Mouse (Mus musculus): ENCODE measurements at regions not wholly inside any gene's neighbourhood (a gene's known extent, or its start where the extent isn't known, plus 50 kb on each side); places are given as distances from the start of the nearest gene placed in this dataset.

DNA sequence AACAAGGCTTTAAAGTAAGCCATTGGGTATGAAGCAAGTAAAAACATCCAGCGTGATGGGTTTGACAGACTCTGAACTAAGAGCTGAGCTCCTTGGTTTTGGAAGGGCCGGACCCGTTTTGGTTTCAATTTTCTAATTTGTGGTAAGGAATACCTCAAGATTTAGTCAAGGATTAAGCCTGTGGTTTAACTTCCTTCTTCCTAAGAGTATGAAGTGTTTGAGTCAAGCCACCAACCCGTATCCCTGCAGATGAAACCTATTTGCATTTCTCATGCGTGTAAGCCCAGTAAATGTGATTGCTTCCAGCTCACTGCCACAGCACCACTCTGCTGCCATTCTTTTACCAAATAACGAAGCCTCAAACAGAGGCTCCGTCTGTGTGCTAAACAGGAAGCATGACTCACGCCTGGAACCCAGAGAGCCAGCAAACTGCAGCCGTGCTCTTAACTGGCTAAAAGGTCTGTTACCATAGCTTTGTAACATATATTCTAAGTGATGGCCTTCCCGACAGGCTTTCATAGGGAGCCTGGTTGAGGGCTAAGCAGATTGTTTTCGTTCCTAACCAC, 149.7 kb downstream of the Etv1 start:
- peak in 1 of 2 experiments; percentile 30 for DNase-seq (ENCODE audit: extremely low spot score in 1 of 2, low spot score in 1 of 2)

- no peak for DNase-seq (ENCODE audit: extremely low spot score in 1 of 2, low spot score in 1 of 2)
Observed at GRCm38 (mm10) chr12:38929644-38930043, 150.5 kb downstream of the Etv1 start.

GRCm38 (mm10) chr12:38931769-38932168, 152.6 kb downstream of the Etv1 start:
- DNase-seq (ENCODE audit: extremely low spot score in 1 of 2, low spot score in 1 of 2) = peak in 1 of 2 experiments; percentile 61

GRCm38 (mm10) chr12:38959605-38960004, 180.4 kb downstream of the Etv1 start:
- DNase-seq (ENCODE audit: extremely low spot score in 1 of 2, low spot score in 1 of 2) = no peak

DNA sequence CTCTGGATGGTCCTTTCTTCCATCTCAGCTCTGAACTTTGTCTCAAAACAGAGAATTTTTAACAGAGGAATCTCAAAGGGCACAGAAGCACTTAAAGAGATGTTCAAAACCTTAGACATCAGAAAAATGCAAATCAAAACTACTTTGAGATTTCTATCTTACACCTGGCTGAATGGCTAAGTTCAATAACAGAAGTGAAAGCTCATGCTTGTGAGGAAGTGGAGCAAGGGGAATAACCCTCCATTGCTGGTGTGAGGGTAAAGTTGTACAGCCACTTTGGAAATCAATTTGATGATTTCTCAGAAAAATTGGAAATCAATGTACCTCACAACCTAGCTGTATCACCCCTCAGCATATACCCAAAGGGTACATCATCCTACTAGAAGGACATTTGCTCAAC, 183.1 kb downstream of the Etv1 start:
- DNase-seq (ENCODE audit: extremely low spot score in 1 of 2, low spot score in 1 of 2) = no peak

DNA sequence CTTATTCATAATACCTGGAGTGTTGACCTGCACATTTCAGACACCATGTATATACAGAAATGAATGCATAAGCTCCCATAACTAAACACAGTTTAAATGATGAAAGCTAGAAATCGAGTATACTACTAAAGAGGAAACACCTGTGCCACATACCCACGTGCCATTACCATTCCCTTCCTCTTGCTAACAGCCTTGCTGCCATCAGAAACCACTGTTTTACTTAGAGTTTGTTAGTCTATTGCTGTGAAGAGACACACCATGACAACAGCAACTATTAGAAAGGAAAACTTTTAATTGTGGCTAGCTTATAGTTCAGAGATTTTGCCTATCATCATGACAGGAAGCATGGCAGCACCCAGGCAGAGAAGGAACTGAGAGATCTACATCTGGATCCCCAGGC, 191.2 kb downstream of the Etv1 start:
- no peak for DNase-seq (ENCODE audit: extremely low spot score in 1 of 2, low spot score in 1 of 2)

DNA sequence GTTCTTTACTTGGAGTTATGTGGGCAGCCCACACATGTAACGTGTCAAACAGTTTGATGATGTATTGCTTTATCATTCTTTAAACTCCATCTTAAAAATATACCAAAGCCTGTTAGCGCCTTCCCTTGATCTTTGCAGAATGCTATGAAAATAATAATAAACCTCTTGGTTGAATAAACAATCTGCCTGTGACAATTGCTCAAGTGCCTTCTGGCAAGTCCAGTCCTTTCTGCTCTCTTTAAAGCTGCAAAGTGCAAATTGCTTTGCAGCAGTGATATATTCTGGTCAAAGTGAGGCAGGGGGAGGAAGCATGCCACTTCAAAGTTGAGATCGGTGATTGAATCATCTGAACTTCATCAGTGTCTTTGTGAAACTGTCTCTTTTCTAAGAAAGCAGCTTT, 193.0 kb downstream of the Etv1 start:
- DNase-seq (ENCODE audit: extremely low spot score in 1 of 2, low spot score in 1 of 2) = no peak

DNA sequence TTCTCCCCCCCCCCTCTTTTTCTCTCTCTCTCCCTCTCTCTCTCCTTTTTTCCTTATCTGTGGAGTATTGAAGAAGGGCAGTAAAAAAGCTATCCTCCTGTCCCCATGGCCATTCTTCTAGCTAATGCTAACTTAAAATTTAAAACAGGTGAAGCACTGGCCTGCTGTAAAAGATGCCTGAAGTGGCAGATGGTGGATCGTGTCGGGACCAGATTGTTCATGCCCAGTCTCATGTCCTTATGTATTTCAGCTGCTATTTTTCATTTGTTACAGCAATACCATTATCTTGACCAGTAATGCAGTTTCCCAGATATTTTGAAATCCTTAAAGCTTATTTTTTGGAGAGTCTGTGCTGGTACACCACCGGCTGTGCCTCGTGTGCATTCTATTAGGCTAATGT, 196.3 kb downstream of the Etv1 start:
- DNase-seq (ENCODE audit: extremely low spot score in 1 of 2, low spot score in 1 of 2) = no peak

DNA sequence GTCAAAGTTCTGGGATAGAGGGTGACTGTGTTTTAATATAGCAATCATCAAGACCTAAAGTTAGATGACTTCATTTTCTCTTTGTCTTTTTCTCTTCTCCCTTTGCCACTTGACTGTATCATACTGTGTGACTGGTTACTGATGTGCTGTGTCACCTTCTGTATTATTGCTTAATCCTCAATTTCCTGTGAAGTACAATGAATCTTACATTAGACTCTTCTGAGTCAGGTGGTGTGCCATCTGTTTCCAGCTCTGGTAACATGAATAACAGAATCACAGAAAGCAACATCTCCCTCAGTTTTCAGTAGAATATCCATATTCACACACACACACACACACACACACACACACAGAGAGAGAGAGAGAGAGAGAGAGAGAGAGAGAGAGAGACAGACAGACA, 203.2 kb downstream of the Etv1 start:
- peak in 1 of 2 experiments; percentile 4 for DNase-seq (ENCODE audit: extremely low spot score in 1 of 2, low spot score in 1 of 2)

DNA sequence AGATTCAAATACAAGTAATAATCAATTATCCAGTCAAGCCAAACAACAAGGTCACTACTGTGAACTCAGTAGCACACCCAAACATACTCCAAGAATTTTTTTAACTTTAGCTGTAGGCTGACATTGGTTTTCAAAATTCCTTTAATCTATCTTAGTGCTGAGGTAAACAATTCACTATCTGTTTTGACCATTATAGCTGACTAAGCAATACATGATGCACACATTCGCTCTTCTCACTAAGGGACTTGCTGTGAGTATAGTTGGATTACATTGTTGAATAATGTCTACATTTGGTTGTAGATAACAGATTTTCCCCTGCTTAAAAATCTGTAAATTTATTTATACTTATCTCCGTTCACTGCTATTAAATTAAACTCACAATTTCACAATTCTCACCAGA, 206.7 kb downstream of the Etv1 start:
- DNase-seq (ENCODE audit: extremely low spot score in 1 of 2, low spot score in 1 of 2) = no peak

GRCm38 (mm10) chr12:38986346-38986745, 207.2 kb downstream of the Etv1 start:
- no peak for DNase-seq (ENCODE audit: extremely low spot score in 1 of 2, low spot score in 1 of 2)

DNA sequence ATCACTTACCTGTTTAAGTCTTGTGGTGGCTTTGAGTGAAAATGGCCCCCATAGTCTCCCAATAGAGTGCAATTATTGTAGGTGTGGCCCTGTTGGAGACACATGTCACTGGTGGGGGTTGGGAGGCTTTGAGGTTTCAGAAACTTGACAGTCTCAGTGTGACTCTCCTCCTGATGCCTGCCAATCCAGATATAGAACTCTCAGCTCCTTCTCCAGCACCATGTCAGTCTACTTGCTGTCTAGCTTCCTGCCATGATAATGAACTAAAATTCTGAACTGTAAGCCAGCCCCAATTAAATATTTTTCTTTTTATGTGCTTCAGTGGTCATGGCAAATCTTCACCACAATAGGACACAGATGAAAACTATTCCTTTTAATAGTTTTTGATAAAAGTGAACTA, 208.1 kb downstream of the Etv1 start:
- DNase-seq (ENCODE audit: extremely low spot score in 1 of 2, low spot score in 1 of 2) = no peak

GRCm38 (mm10) chr12:38987819-38988218, 208.6 kb downstream of the Etv1 start:
- DNase-seq (ENCODE audit: extremely low spot score in 1 of 2, low spot score in 1 of 2) = no peak

DNA sequence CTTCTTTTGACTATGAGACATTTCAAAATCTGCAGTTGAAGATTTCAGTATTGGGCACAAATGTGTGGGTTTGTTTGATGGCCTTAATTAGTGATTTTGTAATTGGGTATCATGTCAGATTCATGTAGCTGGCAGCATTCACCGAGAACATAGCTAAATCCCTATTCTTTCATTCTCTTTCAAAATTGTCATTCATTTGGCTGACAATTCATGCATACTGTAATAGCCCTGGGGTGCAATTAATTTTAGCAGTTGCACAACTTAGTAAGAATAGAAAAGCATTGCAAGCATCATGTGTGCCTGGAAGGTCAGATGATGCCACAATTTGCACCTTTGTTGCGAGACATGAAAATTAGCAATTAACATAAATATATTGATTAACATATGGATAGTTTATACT, 248.0 kb downstream of the Etv1 start:
- DNase-seq (ENCODE audit: extremely low spot score in 1 of 2, low spot score in 1 of 2) = no peak

GRCm38 (mm10) chr12:39027948-39028347, 248.8 kb downstream of the Etv1 start:
- no peak for DNase-seq (ENCODE audit: extremely low spot score in 1 of 2, low spot score in 1 of 2)

- DNase-seq (ENCODE audit: extremely low spot score in 1 of 2, low spot score in 1 of 2) = no peak
Observed at GRCm38 (mm10) chr12:39033982-39034381, 254.8 kb downstream of the Etv1 start.

DNA sequence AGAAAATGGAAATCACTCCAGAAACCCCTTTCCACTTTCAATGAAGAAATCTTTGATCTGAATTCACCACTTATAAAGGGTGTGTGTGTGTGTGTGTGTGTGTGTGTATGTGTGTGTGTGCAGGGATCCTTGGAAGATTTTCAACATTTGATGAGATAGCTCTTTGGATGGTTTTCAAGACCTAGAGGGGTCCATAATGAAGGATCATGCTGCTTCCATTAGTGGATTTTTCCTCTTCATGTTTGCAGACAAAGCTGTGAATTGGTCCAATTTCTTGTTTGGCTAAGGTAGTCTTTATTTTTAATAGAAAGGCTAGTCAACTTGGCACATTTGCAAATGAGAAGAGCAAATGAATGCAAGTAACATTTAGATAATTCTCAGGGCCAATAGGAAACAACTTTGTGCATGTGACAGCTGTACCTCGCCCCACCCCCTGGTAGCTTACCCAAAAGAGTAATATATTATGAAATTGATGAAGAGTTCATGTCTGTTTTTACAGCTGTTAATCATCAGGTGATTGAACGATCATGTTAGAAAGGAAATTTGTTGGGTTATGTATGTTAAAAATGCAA, 257.4 kb downstream of the Etv1 start:
- no peak for DNase-seq (ENCODE audit: extremely low spot score in 1 of 2, low spot score in 1 of 2)

- DNase-seq (ENCODE audit: extremely low spot score in 1 of 2, low spot score in 1 of 2) = peak in 1 of 2 experiments; percentile 9
Observed at GRCm38 (mm10) chr12:39038077-39038476, 258.9 kb downstream of the Etv1 start.

DNA sequence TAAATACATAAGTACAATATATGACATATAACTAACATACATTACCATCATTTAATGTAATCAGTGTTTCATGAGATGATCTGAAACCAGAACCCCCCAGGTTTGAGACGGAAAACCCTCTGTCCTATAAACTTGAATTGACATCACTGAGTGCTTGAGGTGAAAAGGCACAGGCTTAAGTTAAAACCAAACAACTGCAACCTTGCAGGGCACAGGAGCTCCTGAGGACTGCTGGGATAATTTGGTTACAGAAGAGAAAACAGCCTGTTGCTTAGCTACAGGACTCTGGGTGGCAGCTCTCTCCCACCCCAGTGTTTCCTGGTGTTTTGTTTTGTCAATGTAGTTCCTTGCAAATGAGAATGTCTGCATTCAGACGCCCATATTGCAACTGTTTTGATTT, 259.5 kb downstream of the Etv1 start:
- DNase-seq (ENCODE audit: extremely low spot score in 1 of 2, low spot score in 1 of 2) = no peak

DNA sequence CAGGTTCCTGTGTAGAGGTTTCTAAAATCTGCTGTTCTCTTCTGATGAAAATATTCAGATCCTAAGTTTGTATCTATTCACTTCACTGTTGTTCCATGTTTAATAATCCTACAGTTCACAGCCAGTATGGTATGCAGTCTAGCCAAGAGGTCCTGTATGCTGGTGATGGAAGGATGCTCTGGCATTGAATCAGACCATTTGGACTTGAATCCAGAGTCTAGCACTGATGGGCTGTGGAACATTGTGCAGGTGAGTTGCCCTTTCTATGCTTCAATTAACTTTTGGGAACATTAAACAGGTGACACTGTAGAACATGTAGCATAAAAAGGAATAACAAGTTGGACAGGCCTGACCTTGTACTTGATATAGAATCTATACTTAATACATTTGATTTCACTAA, 267.9 kb downstream of the Etv1 start:
- DNase-seq (ENCODE audit: extremely low spot score in 1 of 2, low spot score in 1 of 2) = no peak

- DNase-seq (ENCODE audit: extremely low spot score in 1 of 2, low spot score in 1 of 2) = no peak
Observed at GRCm38 (mm10) chr12:39048441-39048840, 269.3 kb downstream of the Etv1 start.

GRCm38 (mm10) chr12:39048958-39049357, 269.8 kb downstream of the Etv1 start:
- peak; percentile 8 to 28 for DNase-seq (ENCODE audit: extremely low spot score in 1 of 2, low spot score in 1 of 2)
